Mouse (Mus musculus) ovary, adult 2 months (tissue): Measurements from ENCODE around the gene Mrpl42. TPM values are rescaled to one million over a fixed set of nuclear protein-coding genes. Genes with fewer than 3 reads are reported as not detected.

Source experiments
- polyA plus RNA-seq: library from polyadenylated mRNA; depleted of rRNA; stranded (reverse); fragments of >200 nt; gene quantifications from 2 replicates; pipeline ENCODE4 v1.2.3, GENCODE M21; 2012; rRNA removed

Gene Mrpl42
- polyA plus RNA-seq: 27.9 and 43.5 TPM in 2 replicates

GRCm38 (mm10) chr10:95501463-95502081, at the start of gene Mrpl42:
Mrpl42 (minus strand) TSS chr10:95501940.

GRCm38 (mm10) chr10:95514656-95515292, 13.0 kb upstream of the Mrpl42 start, which contains the start of gene Ube2n:
Ube2n (plus strand) TSS chr10:95515145.

Other genes starting within 250 kb of the Mrpl42 start
- 39.5 and 41.7 TPM in 2 replicates for gene Cradd, start 177.8 kb downstream of the Mrpl42 start, polyA plus RNA-seq
- 251 and 375 TPM in 2 replicates for gene Socs2, start 84.8 kb downstream of the Mrpl42 start, polyA plus RNA-seq
- gene Ube2n, start 13.2 kb upstream of the Mrpl42 start, polyA plus RNA-seq: 21.2 and 35.8 TPM in 2 replicates
- 51.1 and 130 TPM in 2 replicates for gene Nudt4, start 62.2 kb upstream of the Mrpl42 start, polyA plus RNA-seq
- not detected in 2 replicates for gene Anapc15-ps, start 171.5 kb upstream of the Mrpl42 start, polyA plus RNA-seq